Mouse (Mus musculus): ENCODE measurements around the gene Il1f10. TPM values are rescaled to one million over a fixed set of nuclear protein-coding genes. Genes with fewer than 3 reads are reported as not detected.

The Il1f10 gene
- polyA plus RNA-seq, 1 experiment from 2014 or later = not detected

- H3K4me2 ChIP-seq = no peak overlapping the region
- no peak overlapping the region for H3K9ac ChIP-seq
- no peak overlapping the region for H3K27ac ChIP-seq
- H3K4me3 ChIP-seq (replicated peaks) = no peak overlapping the region
- no peaks in the 10 kb centered on the region for H3K9me3 ChIP-seq
- ATAC-seq (ENCODE audit: insufficient read depth, low FRiP score, low read depth) = no peak
- 66% methylated on average over 3 of the region's 3 CpGs for WGBS
- no peaks in the 10 kb centered on the region for H3K36me3 ChIP-seq
- no peaks in the 10 kb centered on the region for H3K4me1 ChIP-seq
- H3K27me3 ChIP-seq (replicated peaks) = no peaks in the 10 kb centered on the region
Measured at GRCm38 (mm10) chr2:24341395-24341885, 50.4 kb downstream of the Il1f10 start.

Other genes starting within 250 kb of the Il1f10 start
- gene Hnmt, start 241.8 kb upstream of the Il1f10 start, polyA plus RNA-seq (2015; fragmentation: Nextera tagmentation; extraction: Ambion mirVana) = 1.9 and 2.3 TPM in 2 replicates
- not detected in 2 replicates for gene Tbpl2, start 194.6 kb upstream of the Il1f10 start, polyA plus RNA-seq (2015; fragmentation: Nextera tagmentation; extraction: Ambion mirVana)
- gene Il1f8, start 138.0 kb upstream of the Il1f10 start, polyA plus RNA-seq (2015; fragmentation: Nextera tagmentation; extraction: Ambion mirVana) = not detected in 2 replicates
- gene Il1f9, start 104.7 kb upstream of the Il1f10 start, polyA plus RNA-seq (2015; fragmentation: Nextera tagmentation; extraction: Ambion mirVana) = 0.23 and 0.28 TPM in 2 replicates
- not detected in 2 replicates for gene Il1f6, start 75.8 kb upstream of the Il1f10 start, polyA plus RNA-seq (2015; fragmentation: Nextera tagmentation; extraction: Ambion mirVana)
- 0.13 TPM in 1 of 2 replicates, not detected in the other for gene Il1f5, start 14.2 kb upstream of the Il1f10 start, polyA plus RNA-seq (2015; fragmentation: Nextera tagmentation; extraction: Ambion mirVana)
- 4.7 and 7.3 TPM in 2 replicates for gene Il1rn, start 45.7 kb downstream of the Il1f10 start, polyA plus RNA-seq (2015; fragmentation: Nextera tagmentation; extraction: Ambion mirVana)
- gene Psd4, start 76.4 kb downstream of the Il1f10 start, polyA plus RNA-seq (2015; fragmentation: Nextera tagmentation; extraction: Ambion mirVana) = 6.3 and 6.4 TPM in 2 replicates
- gene Pax8, start 184.4 kb downstream of the Il1f10 start, polyA plus RNA-seq (2015; fragmentation: Nextera tagmentation; extraction: Ambion mirVana) = 0.18 and 0.60 TPM in 2 replicates

Measured in stomach, embryonic 15.5 days (tissue).